Mouse (Mus musculus) G1E-ER4 (cell line): ENCODE data around the gene Pbx1. TPM values are rescaled to one million over a fixed set of nuclear protein-coding genes. Genes with fewer than 3 reads are reported as not detected.

Source experiments
- GATA1 ChIP-seq: IDR thresholded peaks from one replicate; pipeline ENCODE4 v1.8.0; 2012; ENCODE audit warnings: low read length, inconsistent platforms
- polyA plus RNA-seq: library from polyadenylated mRNA; stranded (reverse); fragments of >175 nt; gene quantifications from 2 replicates; pipeline ENCODE4 v1.2.3, GENCODE M21; 2012

The Pbx1 gene
- polyA plus RNA-seq, 1 experiment: not detected

- TF ChIP-seq GATA1: no peak
Measured at GRCm38 (mm10) chr1:168344918-168345317, 87.2 kb downstream of the Pbx1 start.

GRCm38 (mm10) chr1:168344262-168344661, 87.8 kb downstream of the Pbx1 start:
- no peak for TF ChIP-seq GATA1

- no peak for TF ChIP-seq GATA1
Measured at GRCm38 (mm10) chr1:168342269-168342668, 89.8 kb downstream of the Pbx1 start.

- TF ChIP-seq GATA1: no peak
Measured at GRCm38 (mm10) chr1:168341863-168342262, 90.2 kb downstream of the Pbx1 start.

GRCm38 (mm10) chr1:168341368-168341767, 90.7 kb downstream of the Pbx1 start:
- TF ChIP-seq GATA1: no peak

GRCm38 (mm10) chr1:168336238-168336818, 95.7 kb downstream of the Pbx1 start:
- TF ChIP-seq GATA1: no peak

GRCm38 (mm10) chr1:168334831-168335574, 97.1 kb downstream of the Pbx1 start:
- TF ChIP-seq GATA1: no peak

- no peak for TF ChIP-seq GATA1
Measured at GRCm38 (mm10) chr1:168332056-168332455, 100.0 kb downstream of the Pbx1 start.

GRCm38 (mm10) chr1:168328236-168328605, 103.8 kb downstream of the Pbx1 start:
- no peak for TF ChIP-seq GATA1

GRCm38 (mm10) chr1:168327405-168328235, 104.5 kb downstream of the Pbx1 start:
- TF ChIP-seq GATA1: no peak

- TF ChIP-seq GATA1: no peak
Measured at GRCm38 (mm10) chr1:168325786-168326185, 106.3 kb downstream of the Pbx1 start.

- TF ChIP-seq GATA1: no peak
Measured at GRCm38 (mm10) chr1:168324306-168325085, 107.6 kb downstream of the Pbx1 start.

GRCm38 (mm10) chr1:168323436-168324108, 108.5 kb downstream of the Pbx1 start:
- no peak for TF ChIP-seq GATA1

- no peak for TF ChIP-seq GATA1
Measured at GRCm38 (mm10) chr1:168322892-168323291, 109.2 kb downstream of the Pbx1 start.

- no peak for TF ChIP-seq GATA1
Measured at GRCm38 (mm10) chr1:168319695-168320094, 112.4 kb downstream of the Pbx1 start.
